Mouse (Mus musculus): ENCODE measurements at regions not wholly inside any gene's neighbourhood (a gene's known extent, or its start where the extent isn't known, plus 50 kb on each side); places are given as distances from the start of the nearest gene placed in this dataset.

- Histone ChIP-seq H3K9me3 (replicated peaks; ENCODE audit: insufficient read depth, low read length) (no peaks in the 10 kb centered on the region), H3K36me3 (ENCODE audit: control insufficient read depth in 1 of 2, insufficient read depth in 2 of 2, low read length in 2 of 2) (no peaks in the 10 kb centered on the region), H3K27ac (ENCODE audit: control insufficient read depth, low read depth, low read length) (no peak overlapping the region), H3K27me3 (ENCODE audit: control insufficient read depth in 1 of 2, insufficient read depth in 2 of 2, low read length in 2 of 2) (no peaks in the 10 kb centered on the region), H3K4me1 (ENCODE audit: control insufficient read depth in 1 of 2, insufficient read depth in 2 of 2, low read length in 2 of 2) (no peaks in the 10 kb centered on the region), H3K9ac (ENCODE audit: control insufficient read depth, low read depth, low read length, poor library complexity, severe bottlenecking) (no peak overlapping the region), H3K4me3 (ENCODE audit: control insufficient read depth in 1 of 2, insufficient read depth in 1 of 2, low read depth in 2 of 2, low read length in 2 of 2) (no peak overlapping the region), H3K79me2 (ENCODE audit: control insufficient read depth, insufficient read depth, low read length, poor library complexity) (no peaks in the 10 kb centered on the region)
- TF ChIP-seq MAZ (IDR thresholded peaks at IDR 0.05; ENCODE audit: low read depth, low read length) (no peak), ZC3H11A (IDR thresholded peaks at IDR 0.05; ENCODE audit: low read depth, low read length) (no peak), POLR2A (IDR thresholded peaks at IDR 0.05; ENCODE audit: control insufficient read depth in 1 of 2, insufficient read depth in 1 of 2, low read depth in 1 of 2, low read length in 2 of 2, poor library complexity in 1 of 2) (no peak), MEF2A (IDR thresholded peaks at IDR 0.05; ENCODE audit: extremely low read depth, insufficient replicate concordance, low read depth, low read length, poor library complexity, severe bottlenecking) (no peak), SMC3 (IDR thresholded peaks at IDR 0.05; ENCODE audit: low read depth, low read length) (no peak), MAX (IDR thresholded peaks at IDR 0.05; ENCODE audit: low read length) (no peak), ZNF384 (IDR thresholded peaks at IDR 0.05; ENCODE audit: low read depth, low read length) (no peak), ELF1 (IDR thresholded peaks at IDR 0.05; ENCODE audit: low read depth, low read length) (no peak), CHD2 (IDR thresholded peaks at IDR 0.05; ENCODE audit: low read length) (no peak), ZKSCAN1 (IDR thresholded peaks at IDR 0.05; ENCODE audit: low read depth, low read length) (no peak), SIN3A (IDR thresholded peaks at IDR 0.05; ENCODE audit: low read length) (no peak), RCOR1 (IDR thresholded peaks at IDR 0.05; ENCODE audit: low read depth, low read length) (no peak), TCF12 (IDR thresholded peaks at IDR 0.05; ENCODE audit: low read depth, low read length) (no peak), RAD21 (IDR thresholded peaks at IDR 0.05; ENCODE audit: low read depth, low read length) (no peak)
- no peak for DNase-seq (ENCODE audit: low read depth, low spot score)
Measured at GRCm38 (mm10) chr6:26033392-26033791, 224.3 kb upstream of the Pot1a start.

- DNase-seq (ENCODE audit: low read depth, low spot score) = no peak
- Histone ChIP-seq H3K9ac (ENCODE audit: control insufficient read depth, low read depth, low read length, poor library complexity, severe bottlenecking) (no peak overlapping the region), H3K4me3 (ENCODE audit: control insufficient read depth in 1 of 2, insufficient read depth in 1 of 2, low read depth in 2 of 2, low read length in 2 of 2) (no peak overlapping the region), H3K27me3 (ENCODE audit: control insufficient read depth in 1 of 2, insufficient read depth in 2 of 2, low read length in 2 of 2) (no peaks in the 10 kb centered on the region), H3K27ac (ENCODE audit: control insufficient read depth, low read depth, low read length) (no peak overlapping the region), H3K79me2 (ENCODE audit: control insufficient read depth, insufficient read depth, low read length, poor library complexity) (no peaks in the 10 kb centered on the region), H3K36me3 (ENCODE audit: control insufficient read depth in 1 of 2, insufficient read depth in 2 of 2, low read length in 2 of 2) (no peaks in the 10 kb centered on the region), H3K4me1 (ENCODE audit: control insufficient read depth in 1 of 2, insufficient read depth in 2 of 2, low read length in 2 of 2) (no peaks in the 10 kb centered on the region), H3K9me3 (replicated peaks; ENCODE audit: insufficient read depth, low read length) (no peaks in the 10 kb centered on the region)
- TF ChIP-seq CHD2 (IDR thresholded peaks at IDR 0.05; ENCODE audit: low read length) (no peak), E2F4 (IDR thresholded peaks at IDR 0.05; ENCODE audit: borderline replicate concordance, low read depth, low read length) (no peak)
Measured at GRCm38 (mm10) chr6:26015388-26015787, 206.3 kb upstream of the Pot1a start.

DNA sequence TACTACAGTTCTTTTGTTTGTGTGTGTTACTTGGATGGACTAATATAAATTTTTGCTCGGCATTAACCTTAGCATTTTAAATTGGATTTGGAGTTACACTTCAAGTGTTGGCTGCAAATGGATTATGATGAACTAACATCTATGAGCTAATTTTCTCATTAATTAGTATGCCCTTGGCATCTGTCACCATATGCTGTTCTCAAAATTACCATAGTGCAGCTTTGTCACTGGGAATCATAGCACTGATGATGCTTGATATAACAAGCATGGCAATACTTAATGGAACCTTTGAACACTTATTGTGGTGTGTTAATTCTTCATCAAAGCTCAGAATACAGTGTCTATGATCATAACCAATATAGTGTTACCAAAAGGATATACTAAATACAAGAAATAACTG is 185.0 kb upstream of the Pot1a start:
- Histone ChIP-seq H3K27me3 (ENCODE audit: control insufficient read depth in 1 of 2, insufficient read depth in 2 of 2, low read length in 2 of 2) (no peaks in the 10 kb centered on the region), H3K79me2 (ENCODE audit: control insufficient read depth, insufficient read depth, low read length, poor library complexity) (no peaks in the 10 kb centered on the region), H3K9ac (ENCODE audit: control insufficient read depth, low read depth, low read length, poor library complexity, severe bottlenecking) (no peak overlapping the region), H3K9me3 (replicated peaks; ENCODE audit: insufficient read depth, low read length) (no peaks in the 10 kb centered on the region), H3K4me3 (ENCODE audit: control insufficient read depth in 1 of 2, insufficient read depth in 1 of 2, low read depth in 2 of 2, low read length in 2 of 2) (no peak overlapping the region), H3K36me3 (ENCODE audit: control insufficient read depth in 1 of 2, insufficient read depth in 2 of 2, low read length in 2 of 2) (no peaks in the 10 kb centered on the region), H3K27ac (ENCODE audit: control insufficient read depth, low read depth, low read length) (no peak overlapping the region), H3K4me1 (ENCODE audit: control insufficient read depth in 1 of 2, insufficient read depth in 2 of 2, low read length in 2 of 2) (no peaks in the 10 kb centered on the region)
- no peak for TF ChIP-seq POLR2A (IDR thresholded peaks at IDR 0.05; ENCODE audit: control insufficient read depth in 1 of 2, insufficient read depth in 1 of 2, low read depth in 1 of 2, low read length in 2 of 2, poor library complexity in 1 of 2)
- TF ChIP-seq POLR2AphosphoS2 (IDR thresholded peaks at IDR 0.05; ENCODE audit: low read length) = no peak
- no peak for DNase-seq (ENCODE audit: low read depth, low spot score)

Measured in MEL (cell line).